Mouse (Mus musculus): Measurements from ENCODE around the gene Olah. TPM values are rescaled to one million over a fixed set of nuclear protein-coding genes. Genes with fewer than 3 reads are reported as not detected.

Olah gene
- total RNA-seq, 1 experiment = not detected

GRCm38 (mm10) chr2:3418883-3419431 is 21.9 kb upstream of the Olah start:
- peak; percentile 89 for DNase-seq (ENCODE audit: low read depth, low spot score)
- H3K9me3 ChIP-seq (ENCODE audit: control insufficient read depth, insufficient read depth, low read depth, low read length) = no peaks in the 10 kb centered on the region
- in situ Hi-C loops (cut with MboI; ENCODE audit: low sequenced_read_pairs in 2 of 2, unreplicated experiment in 2 of 2) = no loop called here
- peak overlapping the region; percentile 52 to 62 for H3K4me3 ChIP-seq (ENCODE audit: insufficient read depth in 1 of 2, low read depth in 1 of 2, low read length in 2 of 2, poor library complexity in 1 of 2, severe bottlenecking in 1 of 2)
- no peaks in the 10 kb centered on the region for H3K36me3 ChIP-seq (ENCODE audit: control insufficient read depth, insufficient read depth, low read length, poor library complexity, severe bottlenecking)
- no peak for TF ChIP-seq MAFK (IDR thresholded peaks at IDR 0.05; ENCODE audit: insufficient read depth, low read depth, low read length)
- no peak for TF ChIP-seq ZNF384 (IDR thresholded peaks at IDR 0.05; ENCODE audit: low read depth, low read length)
- no peak for TF ChIP-seq ZC3H11A (IDR thresholded peaks at IDR 0.05; ENCODE audit: borderline replicate concordance, low read depth, low read length)
- TF ChIP-seq CHD2 (IDR thresholded peaks at IDR 0.05; ENCODE audit: low read depth, low read length) = no peak
- no peak for TF ChIP-seq HCFC1 (IDR thresholded peaks at IDR 0.05; ENCODE audit: borderline replicate concordance, insufficient read depth, low read length)
- no peak overlapping the region for H3K27ac ChIP-seq (ENCODE audit: insufficient read depth, low read depth, low read length, poor library complexity, severe bottlenecking)
- peak overlapping the region; percentile 9; the same call in 1 of the 2 replicates for H3K9ac ChIP-seq (ENCODE audit: insufficient read depth, low read depth, low read length, poor library complexity, severe bottlenecking)
- peaks cover 5 to 7% of the 10 kb centered on the region in 2 experiments; a peak in 3 of 4 replicates for H3K4me1 ChIP-seq (ENCODE audit: control insufficient read depth in 2 of 2, insufficient read depth in 2 of 2, low read length in 2 of 2, poor library complexity in 1 of 2)

GRCm38 (mm10) chr2:3415676-3416075 is 18.7 kb upstream of the Olah start:
- in situ Hi-C loops (cut with MboI; ENCODE audit: low sequenced_read_pairs in 2 of 2, unreplicated experiment in 2 of 2) = no loop called here
- no peak overlapping the region for H3K4me3 ChIP-seq (ENCODE audit: insufficient read depth in 1 of 2, low read depth in 1 of 2, low read length in 2 of 2, poor library complexity in 1 of 2, severe bottlenecking in 1 of 2)
- peaks cover 3 to 5% of the 10 kb centered on the region in 2 experiments; a peak in 2 of 4 replicates for H3K4me1 ChIP-seq (ENCODE audit: control insufficient read depth in 2 of 2, insufficient read depth in 2 of 2, low read length in 2 of 2, poor library complexity in 1 of 2)
- H3K36me3 ChIP-seq (ENCODE audit: control insufficient read depth, insufficient read depth, low read length, poor library complexity, severe bottlenecking) = no peaks in the 10 kb centered on the region
- no peak for DNase-seq (ENCODE audit: low read depth, low spot score)
- TF ChIP-seq ZC3H11A (IDR thresholded peaks at IDR 0.05; ENCODE audit: borderline replicate concordance, low read depth, low read length) (no peak), ZNF384 (IDR thresholded peaks at IDR 0.05; ENCODE audit: low read depth, low read length) (no peak), CHD2 (IDR thresholded peaks at IDR 0.05; ENCODE audit: low read depth, low read length) (no peak), MAFK (IDR thresholded peaks at IDR 0.05; ENCODE audit: insufficient read depth, low read depth, low read length) (no peak), HCFC1 (IDR thresholded peaks at IDR 0.05; ENCODE audit: borderline replicate concordance, insufficient read depth, low read length) (no peak)
- H3K9me3 ChIP-seq (ENCODE audit: control insufficient read depth, insufficient read depth, low read depth, low read length) = no peaks in the 10 kb centered on the region
- H3K27ac ChIP-seq (ENCODE audit: insufficient read depth, low read depth, low read length, poor library complexity, severe bottlenecking) = no peak overlapping the region
- no peak overlapping the region for H3K9ac ChIP-seq (ENCODE audit: insufficient read depth, low read depth, low read length, poor library complexity, severe bottlenecking)

- no peak overlapping the region for H3K9ac ChIP-seq (ENCODE audit: insufficient read depth, low read depth, low read length, poor library complexity, severe bottlenecking)
- peaks cover 0 to 3% of the 10 kb centered on the region in 2 experiments; a peak in 1 of 4 replicates for H3K4me1 ChIP-seq (ENCODE audit: control insufficient read depth in 2 of 2, insufficient read depth in 2 of 2, low read length in 2 of 2, poor library complexity in 1 of 2)
- no peaks in the 10 kb centered on the region for H3K9me3 ChIP-seq (ENCODE audit: control insufficient read depth, insufficient read depth, low read depth, low read length)
- DNase-seq (ENCODE audit: low read depth, low spot score) = peak; percentile 59
- TF ChIP-seq ZC3H11A (IDR thresholded peaks at IDR 0.05; ENCODE audit: borderline replicate concordance, low read depth, low read length) (peak; percentile 56; the same call in 1 of the 2 replicates), HCFC1 (IDR thresholded peaks at IDR 0.05; ENCODE audit: borderline replicate concordance, insufficient read depth, low read length) (no peak)
- no peak overlapping the region for H3K4me3 ChIP-seq (ENCODE audit: insufficient read depth in 1 of 2, low read depth in 1 of 2, low read length in 2 of 2, poor library complexity in 1 of 2, severe bottlenecking in 1 of 2)
- in situ Hi-C loops (cut with MboI; ENCODE audit: low sequenced_read_pairs in 2 of 2, unreplicated experiment in 2 of 2) = no loop called here
- no peaks in the 10 kb centered on the region for H3K36me3 ChIP-seq (ENCODE audit: control insufficient read depth, insufficient read depth, low read length, poor library complexity, severe bottlenecking)
- H3K27ac ChIP-seq (ENCODE audit: insufficient read depth, low read depth, low read length, poor library complexity, severe bottlenecking) = no peak overlapping the region
Measured at GRCm38 (mm10) chr2:3414241-3414640, 17.2 kb upstream of the Olah start.

- DNase-seq (ENCODE audit: low read depth, low spot score) = no peak
- Histone ChIP-seq H3K9me3 (ENCODE audit: control insufficient read depth, insufficient read depth, low read depth, low read length) (no peaks in the 10 kb centered on the region), H3K27ac (ENCODE audit: insufficient read depth, low read depth, low read length, poor library complexity, severe bottlenecking) (no peak overlapping the region), H3K4me1 (ENCODE audit: control insufficient read depth in 2 of 2, insufficient read depth in 2 of 2, low read length in 2 of 2, poor library complexity in 1 of 2) (no peaks in the 10 kb centered on the region), H3K9ac (ENCODE audit: insufficient read depth, low read depth, low read length, poor library complexity, severe bottlenecking) (no peak overlapping the region), H3K36me3 (ENCODE audit: control insufficient read depth, insufficient read depth, low read length, poor library complexity, severe bottlenecking) (no peaks in the 10 kb centered on the region), H3K4me3 (ENCODE audit: insufficient read depth in 1 of 2, low read depth in 1 of 2, low read length in 2 of 2, poor library complexity in 1 of 2, severe bottlenecking in 1 of 2) (no peak overlapping the region)
- in situ Hi-C loops (cut with MboI; ENCODE audit: low sequenced_read_pairs in 2 of 2, unreplicated experiment in 2 of 2) = no loop called here
- TF ChIP-seq CHD2 (IDR thresholded peaks at IDR 0.05; ENCODE audit: low read depth, low read length) (no peak), ZNF384 (IDR thresholded peaks at IDR 0.05; ENCODE audit: low read depth, low read length) (no peak), HCFC1 (IDR thresholded peaks at IDR 0.05; ENCODE audit: borderline replicate concordance, insufficient read depth, low read length) (no peak), MAFK (IDR thresholded peaks at IDR 0.05; ENCODE audit: insufficient read depth, low read depth, low read length) (no peak), ZC3H11A (IDR thresholded peaks at IDR 0.05; ENCODE audit: borderline replicate concordance, low read depth, low read length) (no peak)
Measured at GRCm38 (mm10) chr2:3407756-3408155, 10.7 kb upstream of the Olah start.

GRCm38 (mm10) chr2:3405981-3406380 is 9.0 kb upstream of the Olah start:
- no peaks in the 10 kb centered on the region for H3K9me3 ChIP-seq (ENCODE audit: control insufficient read depth, insufficient read depth, low read depth, low read length)
- TF ChIP-seq ZC3H11A (IDR thresholded peaks at IDR 0.05; ENCODE audit: borderline replicate concordance, low read depth, low read length) (no peak), HCFC1 (IDR thresholded peaks at IDR 0.05; ENCODE audit: borderline replicate concordance, insufficient read depth, low read length) (no peak), CHD2 (IDR thresholded peaks at IDR 0.05; ENCODE audit: low read depth, low read length) (no peak), ZNF384 (IDR thresholded peaks at IDR 0.05; ENCODE audit: low read depth, low read length) (no peak), MAFK (IDR thresholded peaks at IDR 0.05; ENCODE audit: insufficient read depth, low read depth, low read length) (no peak)
- in situ Hi-C loops (cut with MboI; ENCODE audit: low sequenced_read_pairs in 2 of 2, unreplicated experiment in 2 of 2) = no loop called here
- H3K36me3 ChIP-seq (ENCODE audit: control insufficient read depth, insufficient read depth, low read length, poor library complexity, severe bottlenecking) = no peaks in the 10 kb centered on the region
- no peak overlapping the region for H3K4me3 ChIP-seq (ENCODE audit: insufficient read depth in 1 of 2, low read depth in 1 of 2, low read length in 2 of 2, poor library complexity in 1 of 2, severe bottlenecking in 1 of 2)
- no peak overlapping the region for H3K9ac ChIP-seq (ENCODE audit: insufficient read depth, low read depth, low read length, poor library complexity, severe bottlenecking)
- no peak overlapping the region for H3K27ac ChIP-seq (ENCODE audit: insufficient read depth, low read depth, low read length, poor library complexity, severe bottlenecking)
- H3K4me1 ChIP-seq (ENCODE audit: control insufficient read depth in 2 of 2, insufficient read depth in 2 of 2, low read length in 2 of 2, poor library complexity in 1 of 2) = no peaks in the 10 kb centered on the region
- DNase-seq (ENCODE audit: low read depth, low spot score) = no peak

Data from ES-E14 (cell line).